Mouse (Mus musculus) midbrain, embryonic 16.5 days (tissue): Measurements from ENCODE around the gene Lclat1. TPM values are rescaled to one million over a fixed set of nuclear protein-coding genes. Genes with fewer than 3 reads are reported as not detected.
A peak's percentile ranks its signal among the peaks of the same experiment; 100 is the strongest.

ENCODE experiments used
- ATAC-seq: fragments of 200-750 bp; cut with Nextera tagmentation; 2 replicates; pipeline ENCODE4 v1.8.0; 2017; ENCODE audit warnings: moderate TSS enrichment
- H3K27ac ChIP-seq: fragments of 300-500 bp; sonication (generic); 2 replicates; pipeline ENCODE4 v1.5.1; 2014; ENCODE audit warnings: mild to moderate bottlenecking, low read length, mixed read lengths
- H3K27me3 ChIP-seq: fragments of 300-500 bp; sonication (generic); 2 replicates; pipeline ENCODE4 v1.6.1; 2014; ENCODE audit warnings: low read depth, low read length, mixed read lengths; ENCODE audit not compliant: control insufficient read depth, insufficient read depth
- H3K36me3 ChIP-seq: fragments of 300-500 bp; sonication (generic); 2 replicates; pipeline ENCODE4 v1.6.1; 2014; ENCODE audit warnings: mild to moderate bottlenecking, low read length, moderate library complexity, mixed read lengths; ENCODE audit not compliant: control insufficient read depth, insufficient read depth
- H3K4me1 ChIP-seq: fragments of 300-500 bp; sonication (generic); 2 replicates; pipeline ENCODE4 v1.6.1; 2014; ENCODE audit warnings: mild to moderate bottlenecking, low read length, mixed read lengths; ENCODE audit not compliant: control insufficient read depth, insufficient read depth
- H3K4me2 ChIP-seq: fragments of 300-500 bp; sonication (generic); 2 replicates; pipeline ENCODE4 v1.6.1; 2014; ENCODE audit warnings: mild to moderate bottlenecking, low read length, mixed read lengths
- H3K4me3 ChIP-seq: fragments of 300-500 bp; sonication (generic); 2 replicates; pipeline ENCODE4 v1.5.1; 2014; ENCODE audit warnings: low read depth, mild to moderate bottlenecking, low read length, moderate library complexity, mixed read lengths
- H3K9ac ChIP-seq: fragments of 300-500 bp; sonication (generic); 2 replicates; pipeline ENCODE4 v1.6.1; 2014; ENCODE audit warnings: low read depth, low read length, mixed read lengths
- H3K9me3 ChIP-seq: fragments of 300-500 bp; sonication (generic); replicated peaks from 2 replicates; pipeline ENCODE4 v1.6.1; 2014; ENCODE audit warnings: mild to moderate bottlenecking, low read length, mixed read lengths; ENCODE audit not compliant: control insufficient read depth, poor library complexity, severe bottlenecking
- WGBS: fragments of 180-500 bp; shearing (Covaris S2); extraction: QIAGEN DNeasy Blood & Tissue Kit; methylation state at CpG from one replicate; pipeline ENCODE4 v1.1.7; 2014; 5-methylcytosine and 5-hydroxymethylcytosine counted together
- polyA plus RNA-seq: library from polyadenylated mRNA; unstranded; fragments of >200 nt; fragmentation: Nextera tagmentation; extraction: Ambion mirVana; gene quantifications from 2 replicates; pipeline ENCODE4 v1.2.1, GENCODE M21; 2015

Gene Lclat1
- polyA plus RNA-seq, 1 experiment from 2014 or later, result 14.5 TPM

- no peak overlapping the region for H3K4me2 ChIP-seq
- H3K27ac ChIP-seq, result no peak overlapping the region
- 94% methylated on average over 1 of the region's 1 CpGs for WGBS
- no peak for ATAC-seq
- H3K27me3 ChIP-seq, result no peaks in the 10 kb centered on the region
- H3K9ac ChIP-seq, result no peak overlapping the region
- H3K9me3 ChIP-seq, result no peaks in the 10 kb centered on the region
- no peaks in the 10 kb centered on the region for H3K36me3 ChIP-seq
- H3K4me3 ChIP-seq, result no peak overlapping the region
- peaks cover 6% of the 10 kb centered on the region for H3K4me1 ChIP-seq
Observed at GRCm38 (mm10) chr17:73231337-73231736, 123.6 kb downstream of the Lclat1 start.

GRCm38 (mm10) chr17:73232593-73232992 lies 124.8 kb downstream of the Lclat1 start:
- H3K4me3 ChIP-seq, result no peak overlapping the region
- H3K9me3 ChIP-seq, result no peaks in the 10 kb centered on the region
- H3K4me2 ChIP-seq, result no peak overlapping the region
- H3K36me3 ChIP-seq, result no peaks in the 10 kb centered on the region
- H3K27me3 ChIP-seq, result no peaks in the 10 kb centered on the region
- no peak overlapping the region for H3K27ac ChIP-seq
- no peaks in the 10 kb centered on the region for H3K4me1 ChIP-seq
- WGBS, result 100% methylated on average over 2 of the region's 2 CpGs
- no peak for ATAC-seq
- H3K9ac ChIP-seq, result no peak overlapping the region

GRCm38 (mm10) chr17:73233975-73234374 lies 126.2 kb downstream of the Lclat1 start:
- Histone ChIP-seq H3K4me1 (no peaks in the 10 kb centered on the region), H3K36me3 (no peaks in the 10 kb centered on the region), H3K4me2 (no peak overlapping the region), H3K4me3 (no peak overlapping the region), H3K9me3 (no peaks in the 10 kb centered on the region), H3K9ac (no peak overlapping the region), H3K27ac (no peak overlapping the region), H3K27me3 (no peaks in the 10 kb centered on the region)
- 90% methylated on average over 1 of the region's 1 CpGs for WGBS
- no peak for ATAC-seq

- Histone ChIP-seq H3K4me2 (no peak overlapping the region), H3K4me3 (no peak overlapping the region), H3K9me3 (no peaks in the 10 kb centered on the region), H3K36me3 (no peaks in the 10 kb centered on the region), H3K4me1 (no peaks in the 10 kb centered on the region), H3K9ac (no peak overlapping the region), H3K27me3 (no peaks in the 10 kb centered on the region), H3K27ac (no peak overlapping the region)
- 77% methylated on average over 3 of the region's 3 CpGs for WGBS
- no peak for ATAC-seq
Observed at GRCm38 (mm10) chr17:73237178-73237853, 129.5 kb downstream of the Lclat1 start.

GRCm38 (mm10) chr17:73238501-73238900 lies 130.7 kb downstream of the Lclat1 start:
- no peaks in the 10 kb centered on the region for H3K4me1 ChIP-seq
- H3K9ac ChIP-seq, result no peak overlapping the region
- H3K36me3 ChIP-seq, result no peaks in the 10 kb centered on the region
- ATAC-seq, result no peak
- no peak overlapping the region for H3K27ac ChIP-seq
- H3K4me3 ChIP-seq, result no peak overlapping the region
- WGBS, result 91% methylated on average over 5 of the region's 5 CpGs
- no peaks in the 10 kb centered on the region for H3K27me3 ChIP-seq
- H3K9me3 ChIP-seq, result no peaks in the 10 kb centered on the region
- no peak overlapping the region for H3K4me2 ChIP-seq

GRCm38 (mm10) chr17:73241085-73241848 lies 133.5 kb downstream of the Lclat1 start:
- no peaks in the 10 kb centered on the region for H3K9me3 ChIP-seq
- H3K27ac ChIP-seq, result no peak overlapping the region
- WGBS, result 80% methylated on average over 5 of the region's 5 CpGs
- H3K36me3 ChIP-seq, result no peaks in the 10 kb centered on the region
- H3K27me3 ChIP-seq, result no peaks in the 10 kb centered on the region
- H3K9ac ChIP-seq, result no peak overlapping the region
- H3K4me1 ChIP-seq, result no peaks in the 10 kb centered on the region
- no peak overlapping the region for H3K4me2 ChIP-seq
- no peak overlapping the region for H3K4me3 ChIP-seq
- no peak for ATAC-seq

GRCm38 (mm10) chr17:73243676-73244075 lies 135.9 kb downstream of the Lclat1 start:
- no peak overlapping the region for H3K4me2 ChIP-seq
- H3K4me1 ChIP-seq, result no peaks in the 10 kb centered on the region
- H3K36me3 ChIP-seq, result no peaks in the 10 kb centered on the region
- no peak for ATAC-seq
- no peaks in the 10 kb centered on the region for H3K9me3 ChIP-seq
- no peak overlapping the region for H3K4me3 ChIP-seq
- H3K27me3 ChIP-seq, result no peaks in the 10 kb centered on the region
- no peak overlapping the region for H3K27ac ChIP-seq
- H3K9ac ChIP-seq, result no peak overlapping the region
- WGBS, result over 99% methylated on average over 6 of the region's 6 CpGs

GRCm38 (mm10) chr17:73244596-73244995 lies 136.8 kb downstream of the Lclat1 start:
- Histone ChIP-seq H3K36me3 (no peaks in the 10 kb centered on the region), H3K4me1 (no peaks in the 10 kb centered on the region), H3K4me3 (no peak overlapping the region), H3K27ac (no peak overlapping the region), H3K9ac (no peak overlapping the region), H3K27me3 (no peaks in the 10 kb centered on the region), H3K9me3 (no peaks in the 10 kb centered on the region), H3K4me2 (no peak overlapping the region)
- ATAC-seq, result no peak
- 98% methylated on average over 3 of the region's 3 CpGs for WGBS

- Histone ChIP-seq H3K27me3 (no peaks in the 10 kb centered on the region), H3K4me3 (no peak overlapping the region), H3K4me2 (no peak overlapping the region), H3K9me3 (no peaks in the 10 kb centered on the region), H3K9ac (no peak overlapping the region), H3K27ac (no peak overlapping the region), H3K4me1 (no peaks in the 10 kb centered on the region), H3K36me3 (no peaks in the 10 kb centered on the region)
- 63% methylated on average over 13 of the region's 13 CpGs for WGBS
- ATAC-seq, result peak; percentile 71
Observed at GRCm38 (mm10) chr17:73245089-73245684, 137.4 kb downstream of the Lclat1 start.
